Mouse (Mus musculus): Measurements from ENCODE around the gene Agap1. TPM values are rescaled to one million over a fixed set of nuclear protein-coding genes. Genes with fewer than 3 reads are reported as not detected.

Agap1 gene
- polyA plus RNA-seq, 1 experiment from 2014 or later = 28.6 TPM

DNA sequence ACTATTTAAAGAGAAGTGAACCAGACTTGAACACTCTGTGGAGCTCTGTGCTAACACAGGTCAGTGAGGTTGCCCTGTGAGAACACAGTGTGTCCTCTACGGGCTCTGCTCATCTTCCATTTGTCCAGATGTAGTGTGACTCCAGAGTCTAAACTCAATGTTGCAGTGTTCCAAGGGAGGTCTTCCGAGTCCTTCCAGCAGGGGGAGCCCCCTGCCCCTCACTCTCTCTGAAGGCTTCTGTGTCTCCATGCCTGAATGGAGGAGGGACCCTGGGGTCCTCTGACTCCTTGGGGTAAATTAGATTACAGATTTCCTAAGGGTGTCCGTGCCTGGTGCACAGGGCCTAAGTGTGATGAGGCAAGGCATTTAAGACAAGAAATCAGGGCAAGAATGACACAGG, 302.9 kb downstream of the Agap1 start:
- Histone ChIP-seq H3K27ac (ENCODE audit: low read depth, low read length) (no peak overlapping the region), H3K4me2 (ENCODE audit: low read length) (no peak overlapping the region), H3K4me1 (ENCODE audit: control insufficient read depth, insufficient read depth, low read length) (no peaks in the 10 kb centered on the region), H3K4me3 (ENCODE audit: low read depth, low read length) (no peak overlapping the region), H3K27me3 (replicated peaks; ENCODE audit: control insufficient read depth, insufficient read depth, low read length) (peaks cover 61% of the 10 kb centered on the region), H3K9me3 (replicated peaks; ENCODE audit: control insufficient read depth, low read length) (no peaks in the 10 kb centered on the region), H3K36me3 (ENCODE audit: control insufficient read depth, insufficient read depth, low read length) (no peaks in the 10 kb centered on the region), H3K9ac (ENCODE audit: low read length) (no peak overlapping the region)
- 51% methylated on average over 3 of the region's 3 CpGs for WGBS
- DNase-seq (ENCODE audit: low spot score) = no peak
- no peak for ATAC-seq

DNA sequence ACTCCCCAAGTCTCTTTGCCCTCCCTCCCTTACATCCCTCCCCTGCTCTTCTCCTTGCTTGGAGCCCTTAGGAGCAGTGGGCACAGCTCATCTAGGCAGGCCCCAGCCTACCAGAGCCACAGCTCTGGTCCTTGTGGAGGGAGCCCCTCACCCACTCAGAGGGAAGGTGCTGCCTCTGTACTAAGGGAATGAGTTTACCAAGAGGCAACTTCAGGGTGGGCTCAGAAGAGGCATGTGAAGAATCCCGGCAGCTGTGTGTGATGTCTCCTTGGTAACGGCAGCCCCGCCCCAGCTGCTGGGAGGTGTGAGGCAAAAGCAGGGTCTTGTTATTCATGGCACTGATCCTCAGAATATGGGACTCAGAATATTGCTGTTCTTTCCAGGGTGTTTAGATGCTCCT, 309.3 kb downstream of the Agap1 start:
- H3K27me3 ChIP-seq (replicated peaks; ENCODE audit: control insufficient read depth, insufficient read depth, low read length) = 0 out of 2 replicates have a peak, but pooled peaks cover 7% of the 10 kb centered on the region
- ATAC-seq = no peak

DNA sequence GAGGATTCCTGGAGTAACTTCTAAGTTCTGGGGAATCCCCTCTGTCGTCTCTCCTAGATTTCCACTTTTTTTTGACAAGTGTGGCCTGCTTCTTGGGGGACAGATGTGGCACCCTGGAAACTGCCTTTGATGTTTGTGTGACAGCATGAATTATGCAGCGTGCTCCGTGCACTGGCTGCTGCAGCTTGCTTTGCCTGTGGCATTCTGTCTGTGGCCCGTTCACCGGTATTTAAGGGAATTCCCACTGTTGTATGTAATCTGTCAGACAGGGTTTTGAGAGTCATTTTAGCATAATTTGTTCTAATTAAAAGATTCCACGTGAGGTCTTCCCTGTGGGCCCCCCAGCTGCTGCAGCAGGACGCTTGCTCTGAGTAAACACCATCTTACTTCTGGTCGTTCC, 312.3 kb downstream of the Agap1 start:
- no peaks in the 10 kb centered on the region; the same call in 1 of the 2 replicates for H3K36me3 ChIP-seq (ENCODE audit: control insufficient read depth, insufficient read depth, low read length)
- peaks cover 5% of the 10 kb centered on the region; the same call in 1 of the 2 replicates for H3K4me1 ChIP-seq (ENCODE audit: control insufficient read depth, insufficient read depth, low read length)
- no peaks in the 10 kb centered on the region for H3K9me3 ChIP-seq (replicated peaks; ENCODE audit: control insufficient read depth, low read length)
- no peak overlapping the region for H3K27ac ChIP-seq (ENCODE audit: low read depth, low read length)
- no peak overlapping the region for H3K9ac ChIP-seq (ENCODE audit: low read length)
- ATAC-seq (no peak), DNase-seq (ENCODE audit: low spot score) (no peak)
- H3K27me3 ChIP-seq (replicated peaks; ENCODE audit: control insufficient read depth, insufficient read depth, low read length) = no peaks in the 10 kb centered on the region
- WGBS = 59% methylated on average over 8 of the region's 8 CpGs
- H3K4me3 ChIP-seq (ENCODE audit: low read depth, low read length) = no peak overlapping the region
- H3K4me2 ChIP-seq (ENCODE audit: low read length) = no peak overlapping the region

More for the DNA sequence above, 309.3 kb downstream of the Agap1 start:
- Histone ChIP-seq H3K27ac (ENCODE audit: low read depth, low read length) (no peak overlapping the region), H3K9ac (ENCODE audit: low read length) (no peak overlapping the region), H3K9me3 (replicated peaks; ENCODE audit: control insufficient read depth, low read length) (no peaks in the 10 kb centered on the region), H3K4me3 (ENCODE audit: low read depth, low read length) (no peak overlapping the region), H3K4me2 (ENCODE audit: low read length) (no peak overlapping the region), H3K36me3 (ENCODE audit: control insufficient read depth, insufficient read depth, low read length) (no peaks in the 10 kb centered on the region; the same call in 1 of the 2 replicates), H3K4me1 (ENCODE audit: control insufficient read depth, insufficient read depth, low read length) (peaks cover 5% of the 10 kb centered on the region; the same call in 1 of the 2 replicates)
- WGBS = 28% methylated on average over 3 of the region's 3 CpGs
- DNase-seq (ENCODE audit: low spot score) = peak; percentile 33

DNA sequence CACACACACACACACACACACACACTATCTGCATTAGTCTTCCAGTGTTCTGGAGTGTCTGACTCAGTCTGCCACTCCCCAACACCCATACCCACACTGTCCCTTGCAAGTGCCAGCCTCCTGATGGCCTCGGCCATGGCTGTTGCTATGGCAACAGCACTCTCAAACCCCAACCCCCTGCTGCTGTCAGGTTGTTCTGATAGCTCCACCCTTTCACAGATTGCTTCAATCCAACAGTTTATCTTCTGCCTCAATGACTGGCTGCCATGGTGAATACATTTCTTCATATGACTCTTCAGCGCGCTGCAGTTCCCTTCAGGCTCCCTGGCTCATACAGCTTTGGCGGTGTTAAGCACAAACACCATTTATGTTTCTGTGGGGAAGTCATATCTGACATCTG, 315.0 kb downstream of the Agap1 start:
- Histone ChIP-seq H3K27me3 (replicated peaks; ENCODE audit: control insufficient read depth, insufficient read depth, low read length) (no peaks in the 10 kb centered on the region), H3K9me3 (replicated peaks; ENCODE audit: control insufficient read depth, low read length) (no peaks in the 10 kb centered on the region), H3K4me2 (ENCODE audit: low read length) (no peak overlapping the region), H3K4me1 (ENCODE audit: control insufficient read depth, insufficient read depth, low read length) (no peaks in the 10 kb centered on the region; the same call in 1 of the 2 replicates), H3K36me3 (ENCODE audit: control insufficient read depth, insufficient read depth, low read length) (no peaks in the 10 kb centered on the region; the same call in 1 of the 2 replicates), H3K9ac (ENCODE audit: low read length) (no peak overlapping the region), H3K27ac (ENCODE audit: low read depth, low read length) (no peak overlapping the region), H3K4me3 (ENCODE audit: low read depth, low read length) (no peak overlapping the region)
- DNase-seq (ENCODE audit: low spot score) = peak; percentile 32
- 75% methylated on average over 4 of the region's 4 CpGs for WGBS
- 0 out of 2 replicates have a peak, but pooled peaks have one; percentile 32 for ATAC-seq

DNA sequence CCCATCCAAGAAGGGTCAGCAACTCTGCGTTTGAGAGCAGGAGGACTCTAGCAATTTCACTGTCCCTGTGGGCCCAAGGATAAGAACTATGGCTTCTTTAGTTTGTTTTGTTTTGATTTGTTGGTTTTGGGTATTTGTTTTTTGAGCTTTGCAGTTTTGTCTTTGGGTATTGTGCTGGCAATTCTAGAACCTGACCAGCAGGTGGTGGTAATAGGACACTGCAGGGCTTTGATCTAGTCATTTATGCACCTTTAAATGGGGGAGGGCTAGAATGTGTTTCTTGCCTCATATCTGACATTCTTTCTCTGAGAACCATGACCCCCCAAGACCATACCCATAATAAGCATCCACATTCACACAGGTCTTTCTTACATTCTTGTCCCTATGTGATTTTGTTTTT, 315.7 kb downstream of the Agap1 start:
- no peak overlapping the region for H3K4me2 ChIP-seq (ENCODE audit: low read length)
- ATAC-seq = no peak
- H3K36me3 ChIP-seq (ENCODE audit: control insufficient read depth, insufficient read depth, low read length) = no peaks in the 10 kb centered on the region; the same call in 1 of the 2 replicates
- no peak overlapping the region for H3K9ac ChIP-seq (ENCODE audit: low read length)
- H3K9me3 ChIP-seq (replicated peaks; ENCODE audit: control insufficient read depth, low read length) = no peaks in the 10 kb centered on the region
- H3K27ac ChIP-seq (ENCODE audit: low read depth, low read length) = no peak overlapping the region
- H3K27me3 ChIP-seq (replicated peaks; ENCODE audit: control insufficient read depth, insufficient read depth, low read length) = no peaks in the 10 kb centered on the region
- WGBS = 75% methylated on average over 1 of the region's 1 CpGs
- H3K4me1 ChIP-seq (ENCODE audit: control insufficient read depth, insufficient read depth, low read length) = no peaks in the 10 kb centered on the region; the same call in 1 of the 2 replicates
- DNase-seq (ENCODE audit: low spot score) = no peak
- H3K4me3 ChIP-seq (ENCODE audit: low read depth, low read length) = no peak overlapping the region

DNA sequence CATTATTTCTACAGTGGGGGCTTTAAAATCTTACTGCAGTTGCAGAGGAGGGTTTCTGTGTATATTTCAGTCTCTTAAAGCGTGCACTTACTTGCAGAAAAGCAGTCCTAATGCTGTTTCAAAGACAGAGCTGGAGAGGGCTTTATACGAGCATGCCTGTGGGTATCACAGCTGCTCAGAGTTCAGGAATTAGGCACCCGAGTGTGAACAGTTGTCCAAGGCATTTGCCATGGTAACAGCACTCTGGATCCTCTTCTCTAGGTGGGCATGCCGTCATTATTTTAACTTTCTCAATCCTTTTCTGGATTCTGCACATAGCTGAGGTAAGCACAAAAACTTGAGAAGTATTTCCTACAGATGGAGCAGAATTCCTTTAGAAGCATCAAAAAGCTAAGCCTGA, 321.1 kb downstream of the Agap1 start:
- H3K9ac ChIP-seq (ENCODE audit: low read length) = no peak overlapping the region
- no peaks in the 10 kb centered on the region for H3K36me3 ChIP-seq (ENCODE audit: control insufficient read depth, insufficient read depth, low read length)
- no peaks in the 10 kb centered on the region for H3K27me3 ChIP-seq (replicated peaks; ENCODE audit: control insufficient read depth, insufficient read depth, low read length)
- H3K4me2 ChIP-seq (ENCODE audit: low read length) = no peak overlapping the region
- H3K9me3 ChIP-seq (replicated peaks; ENCODE audit: control insufficient read depth, low read length) = no peaks in the 10 kb centered on the region
- DNase-seq (ENCODE audit: low spot score) = no peak
- WGBS = 55% methylated on average over 4 of the region's 4 CpGs
- no peak overlapping the region for H3K4me3 ChIP-seq (ENCODE audit: low read depth, low read length)
- H3K27ac ChIP-seq (ENCODE audit: low read depth, low read length) = no peak overlapping the region
- ATAC-seq = no peak
- H3K4me1 ChIP-seq (ENCODE audit: control insufficient read depth, insufficient read depth, low read length) = no peaks in the 10 kb centered on the region

DNA sequence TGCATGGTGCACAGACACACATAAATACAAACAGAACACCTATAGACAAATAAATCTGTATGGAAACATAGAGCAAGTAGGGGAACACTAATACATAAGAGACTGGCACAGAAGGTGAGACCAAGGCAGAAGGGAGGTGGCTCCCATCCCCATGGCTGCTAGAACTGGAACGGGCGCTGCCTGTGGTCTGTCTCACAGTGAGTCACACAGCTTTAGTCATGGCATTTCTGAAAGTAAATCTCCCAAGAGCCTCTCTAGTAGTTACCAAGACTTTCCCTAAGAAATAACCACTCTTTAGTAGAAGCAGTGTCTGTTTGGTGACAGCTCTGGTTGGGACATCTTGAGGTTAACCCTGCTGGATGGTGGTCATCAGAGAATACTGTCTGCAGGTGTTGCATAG, 326.1 kb downstream of the Agap1 start:
- no peaks in the 10 kb centered on the region for H3K4me1 ChIP-seq (ENCODE audit: control insufficient read depth, insufficient read depth, low read length)

DNA sequence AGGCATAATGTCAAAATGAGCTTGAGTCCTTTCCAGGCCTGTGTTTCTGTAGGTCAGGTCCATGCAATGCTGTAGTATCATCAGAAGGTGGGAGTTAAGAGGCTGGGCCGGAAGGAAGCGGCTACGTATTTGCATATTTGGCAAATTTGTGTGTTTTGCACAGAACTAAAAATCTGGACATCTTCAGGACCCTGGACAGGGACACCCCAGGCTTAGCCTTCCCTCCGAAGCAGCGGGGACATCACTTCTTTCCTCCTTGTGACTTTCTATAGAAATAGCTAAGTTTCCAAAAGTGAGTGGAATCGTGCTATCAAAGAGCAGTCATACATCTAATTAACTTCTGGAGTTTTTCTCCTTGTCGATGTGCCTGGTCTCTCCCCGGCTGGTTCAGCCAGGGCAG, 327.3 kb downstream of the Agap1 start:
- Histone ChIP-seq H3K9me3 (replicated peaks; ENCODE audit: control insufficient read depth, low read length) (no peaks in the 10 kb centered on the region), H3K36me3 (ENCODE audit: control insufficient read depth, insufficient read depth, low read length) (no peaks in the 10 kb centered on the region), H3K4me3 (ENCODE audit: low read depth, low read length) (no peak overlapping the region), H3K4me1 (ENCODE audit: control insufficient read depth, insufficient read depth, low read length) (no peaks in the 10 kb centered on the region), H3K9ac (ENCODE audit: low read length) (no peak overlapping the region), H3K4me2 (ENCODE audit: low read length) (no peak overlapping the region), H3K27me3 (replicated peaks; ENCODE audit: control insufficient read depth, insufficient read depth, low read length) (no peaks in the 10 kb centered on the region), H3K27ac (ENCODE audit: low read depth, low read length) (no peak overlapping the region)
- WGBS = 66% methylated on average over 8 of the region's 8 CpGs
- DNase-seq (ENCODE audit: low spot score) (no peak), ATAC-seq (no peak)

More for the DNA sequence above, 326.1 kb downstream of the Agap1 start:
- no peak overlapping the region for H3K27ac ChIP-seq (ENCODE audit: low read depth, low read length)
- H3K36me3 ChIP-seq (ENCODE audit: control insufficient read depth, insufficient read depth, low read length) = no peaks in the 10 kb centered on the region
- DNase-seq (ENCODE audit: low spot score) (no peak), ATAC-seq (no peak)
- H3K9me3 ChIP-seq (replicated peaks; ENCODE audit: control insufficient read depth, low read length) = no peaks in the 10 kb centered on the region
- 98% methylated on average over 2 of the region's 2 CpGs for WGBS
- H3K4me2 ChIP-seq (ENCODE audit: low read length) = no peak overlapping the region
- H3K27me3 ChIP-seq (replicated peaks; ENCODE audit: control insufficient read depth, insufficient read depth, low read length) = no peaks in the 10 kb centered on the region
- H3K9ac ChIP-seq (ENCODE audit: low read length) = no peak overlapping the region
- no peak overlapping the region for H3K4me3 ChIP-seq (ENCODE audit: low read depth, low read length)

DNA sequence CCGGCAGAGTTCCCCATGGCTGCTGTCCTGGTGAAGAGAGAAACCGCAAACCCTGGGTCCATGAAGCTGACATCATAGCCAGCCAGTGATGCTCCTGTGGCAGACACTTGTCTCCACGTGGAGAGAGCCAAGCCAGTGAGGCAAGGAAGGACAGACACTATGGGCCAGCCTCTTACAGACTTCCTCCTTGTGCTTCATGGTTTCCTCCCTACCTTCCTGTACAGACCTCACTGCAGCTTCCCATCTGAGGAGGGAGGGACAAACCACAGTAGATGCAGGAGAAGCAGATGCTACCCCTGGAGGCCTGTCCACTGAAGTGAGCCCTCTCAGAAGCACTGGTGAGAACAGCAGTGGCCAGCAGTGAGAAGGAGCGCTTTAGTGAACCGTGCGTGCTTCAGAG, 332.2 kb downstream of the Agap1 start:
- H3K4me1 ChIP-seq (ENCODE audit: control insufficient read depth, insufficient read depth, low read length) = no peaks in the 10 kb centered on the region
- H3K36me3 ChIP-seq (ENCODE audit: control insufficient read depth, insufficient read depth, low read length) = 0 out of 2 replicates have a peak, but pooled peaks cover 2% of the 10 kb centered on the region
- no peak for DNase-seq (ENCODE audit: low spot score)
- no peak overlapping the region for H3K9ac ChIP-seq (ENCODE audit: low read length)
- H3K27ac ChIP-seq (ENCODE audit: low read depth, low read length) = no peak overlapping the region
- ATAC-seq = no peak
- no peak overlapping the region for H3K4me2 ChIP-seq (ENCODE audit: low read length)
- no peaks in the 10 kb centered on the region for H3K27me3 ChIP-seq (replicated peaks; ENCODE audit: control insufficient read depth, insufficient read depth, low read length)
- WGBS = 89% methylated on average over 6 of the region's 6 CpGs
- H3K9me3 ChIP-seq (replicated peaks; ENCODE audit: control insufficient read depth, low read length) = no peaks in the 10 kb centered on the region
- H3K4me3 ChIP-seq (ENCODE audit: low read depth, low read length) = no peak overlapping the region

Data from forebrain, embryonic 14.5 days (tissue).